Mouse (Mus musculus) forebrain, postnatal 0 days (tissue): ENCODE results near the gene Olfr26. TPM values are rescaled to one million over a fixed set of nuclear protein-coding genes. Genes with fewer than 3 reads are reported as not detected.
"Not testable (repeated sequence)": the region's sequence is repeated elsewhere in the genome, so short reads cannot be mapped to it uniquely, and the experiment has no call there.

ENCODE experiments used
- ATAC-seq: fragments of 200-750 bp; cut with Nextera tagmentation; 2 replicates; pipeline ENCODE4 v1.8.0; 2017; ENCODE audit warnings: mild to moderate bottlenecking, moderate library complexity
- DNase-seq: peaks from one replicate; pipeline ENCODE4 v3.0.0-alpha.2; 2015
- H3K27ac ChIP-seq: fragments of 300-500 bp; sonication (generic); 2 replicates; pipeline ENCODE4 v1.5.1; 2014; ENCODE audit warnings: low read depth, mild to moderate bottlenecking, antibody characterized with exemption, low read length, moderate library complexity, mixed read lengths
- H3K27me3 ChIP-seq: fragments of 300-500 bp; sonication (generic); 2 replicates; pipeline ENCODE4 v1.6.1; 2014; ENCODE audit warnings: mild to moderate bottlenecking, low read length, mixed read lengths; ENCODE audit not compliant: insufficient read depth
- H3K36me3 ChIP-seq: fragments of 300-500 bp; sonication (generic); 2 replicates; pipeline ENCODE4 v1.6.1; 2014; ENCODE audit warnings: mild to moderate bottlenecking, moderate library complexity; ENCODE audit not compliant: insufficient read depth
- H3K4me1 ChIP-seq: fragments of 300-500 bp; sonication (generic); 2 replicates; pipeline ENCODE4 v1.6.1; 2014; ENCODE audit warnings: antibody characterized with exemption; ENCODE audit not compliant: insufficient read depth
- H3K4me2 ChIP-seq: fragments of 300-500 bp; sonication (generic); 2 replicates; pipeline ENCODE4 v1.6.1; 2014; ENCODE audit warnings: low read depth, mild to moderate bottlenecking, moderate library complexity
- H3K4me3 ChIP-seq: fragments of 300-500 bp; sonication (generic); 2 replicates; pipeline ENCODE4 v1.5.1; 2014; ENCODE audit warnings: low read depth, low read length, mixed read lengths
- H3K9ac ChIP-seq: fragments of 300-500 bp; sonication (generic); 2 replicates; pipeline ENCODE4 v1.6.1; 2014; ENCODE audit warnings: mild to moderate bottlenecking
- H3K9me3 ChIP-seq: fragments of 300-500 bp; sonication (generic); 2 replicates; pipeline ENCODE4 v1.6.1; 2016; ENCODE audit warnings: low read length
- CTCF ChIP-seq: sonication (generic); IDR thresholded peaks from 2 replicates; pipeline ENCODE4 v1.5.1; 2016; ENCODE audit warnings: antibody characterized with exemption, control low read depth, low read depth
- WGBS: fragments of 180-500 bp; shearing (Covaris S2); extraction: QIAGEN DNeasy Blood & Tissue Kit; methylation state at CpG from one replicate; pipeline ENCODE4 v1.1.7; 2014; 5-methylcytosine and 5-hydroxymethylcytosine counted together
- polyA plus RNA-seq: library from polyadenylated mRNA; unstranded; fragments of >200 nt; fragmentation: Nextera tagmentation; extraction: Ambion mirVana; gene quantifications from 2 replicates; pipeline ENCODE4 v1.2.1, GENCODE M21; 2015
- total RNA-seq: library from RNA; depleted of rRNA; stranded (reverse); fragments of >200 nt; gene quantifications from 2 replicates; pipeline ENCODE4 v1.2.3, GENCODE M21; 2014; rRNA removed

The Olfr26 gene
- not detected in 2 replicates for total RNA-seq
- polyA plus RNA-seq = not detected in 2 replicates

DNA sequence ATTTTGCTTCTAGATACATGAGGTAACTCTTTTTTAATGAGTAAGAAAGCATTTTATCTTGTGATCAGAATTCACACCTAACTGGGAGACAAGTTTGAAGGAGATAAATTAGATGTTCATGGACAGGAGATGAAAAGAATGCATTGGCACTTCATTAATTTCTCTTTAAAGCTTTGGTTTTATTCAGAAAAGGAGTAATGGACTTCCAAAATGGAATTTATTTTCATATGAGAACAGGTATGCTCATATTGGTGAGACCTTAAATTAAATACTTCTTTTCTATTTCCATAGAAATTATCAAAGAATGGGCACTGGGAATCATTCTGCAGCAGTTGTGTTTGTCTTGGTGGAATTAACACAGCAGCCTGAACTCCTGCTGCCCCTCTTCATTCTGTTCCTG, at the start of gene Olfr26:
Gene Olfr26 (plus strand): TSS at position 301 of the 400 bp plus-strand sequence.
- TF ChIP-seq CTCF = no peak
- no peak for ATAC-seq
- Histone ChIP-seq H3K9me3 (no peaks in the 10 kb centered on the region), H3K36me3 (no peaks in the 10 kb centered on the region), H3K4me2 (no peak within 1 kb of the TSS), H3K27ac (no peak within 1 kb of the TSS), H3K4me3 (no peak within 1 kb of the TSS), H3K9ac (no peak within 1 kb of the TSS), H3K27me3 (no peaks in the 10 kb centered on the region), H3K4me1 (no peaks in the 10 kb centered on the region)
- no peak for DNase-seq

DNA sequence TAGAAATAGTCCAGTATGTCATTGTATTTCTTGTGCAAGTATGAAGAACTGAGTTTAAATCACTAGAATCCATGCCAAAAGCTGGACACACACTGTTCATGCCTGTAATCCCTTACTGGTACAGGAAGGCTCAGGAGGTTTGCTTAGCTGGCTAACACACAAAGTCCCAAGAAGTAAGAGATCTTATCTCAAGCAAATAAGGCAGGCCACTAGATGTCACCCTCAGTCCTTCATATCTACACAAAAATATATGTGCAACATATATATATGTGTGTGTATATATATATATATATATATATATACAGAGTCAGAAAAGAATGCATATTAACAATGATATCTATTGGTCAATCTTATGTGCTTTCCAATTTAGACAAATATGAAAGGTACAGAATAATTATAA, 49.2 kb upstream of the Olfr26 start:
- no peak overlapping the region for H3K4me2 ChIP-seq
- H3K4me3 ChIP-seq = no peak overlapping the region
- no peaks in the 10 kb centered on the region for H3K36me3 ChIP-seq
- H3K4me1 ChIP-seq = no peaks in the 10 kb centered on the region
- no peak overlapping the region for H3K27ac ChIP-seq
- peak; percentile 51 for TF ChIP-seq CTCF
- no peaks in the 10 kb centered on the region for H3K9me3 ChIP-seq
- H3K27me3 ChIP-seq = no peaks in the 10 kb centered on the region
- DNase-seq = peak; percentile 52
- H3K9ac ChIP-seq = no peak overlapping the region
- no peak for ATAC-seq

DNA sequence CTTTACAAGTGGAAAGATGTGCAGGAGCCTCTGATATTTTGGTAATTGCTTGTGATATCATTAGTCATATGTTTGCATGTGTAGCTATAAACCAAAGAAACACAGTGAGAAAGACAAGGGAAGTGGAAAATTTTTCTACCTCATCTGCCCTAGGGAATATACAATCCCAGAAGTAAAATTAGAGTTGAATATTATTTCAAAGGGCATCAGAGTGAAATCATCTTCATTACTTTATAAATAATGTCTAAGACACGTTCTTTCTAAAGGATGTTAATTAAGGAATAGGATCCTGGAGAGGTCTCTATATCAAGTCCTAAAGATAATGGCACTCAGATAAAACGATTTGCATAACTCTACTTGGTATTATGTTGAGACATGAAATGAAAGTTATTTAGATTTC, 40.5 kb upstream of the Olfr26 start, which contains the start of gene Olfr922:
Gene Olfr922 (plus strand): TSS at position 301 of the 400 bp plus-strand sequence.
- H3K4me2 ChIP-seq = no peak within 1 kb of the TSS
- no peak for TF ChIP-seq CTCF
- DNase-seq (no peak), ATAC-seq (no peak)
- H3K4me1 ChIP-seq = no peaks in the 10 kb centered on the region
- no peaks in the 10 kb centered on the region for H3K27me3 ChIP-seq
- H3K27ac ChIP-seq = no peak within 1 kb of the TSS
- WGBS = 68% methylated on average over 2 of the region's 2 CpGs
- H3K4me3 ChIP-seq = no peak within 1 kb of the TSS
- no peaks in the 10 kb centered on the region for H3K9me3 ChIP-seq
- H3K9ac ChIP-seq = no peak within 1 kb of the TSS
- no peaks in the 10 kb centered on the region for H3K36me3 ChIP-seq

DNA sequence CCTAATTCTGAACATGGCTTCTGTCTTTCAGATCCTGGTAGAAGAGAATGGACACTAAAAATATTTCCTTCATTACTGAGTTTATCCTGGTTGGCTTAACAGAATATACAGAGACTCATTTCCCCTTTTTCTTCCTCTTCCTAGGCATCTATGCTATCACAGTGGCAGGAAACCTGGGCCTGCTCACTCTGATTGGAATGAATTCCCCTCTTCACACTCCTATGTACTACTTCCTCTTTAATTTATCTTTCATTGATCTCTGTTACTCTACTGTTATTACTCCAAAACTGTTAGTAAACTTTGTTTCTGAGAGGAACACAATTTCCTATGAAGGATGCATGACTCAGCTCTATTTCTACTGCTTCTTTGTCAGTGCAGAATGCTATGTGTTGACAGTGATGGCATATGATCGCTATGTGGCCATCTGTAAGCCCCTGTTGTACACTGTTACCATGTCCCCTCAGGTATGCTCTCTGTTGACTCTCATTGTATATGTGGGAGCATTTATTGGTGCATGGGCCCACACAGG, 39.3 kb upstream of the Olfr26 start:
- no peak for DNase-seq
- Histone ChIP-seq H3K36me3 (no peaks in the 10 kb centered on the region), H3K4me2 (no peak overlapping the region), H3K9ac (no peak overlapping the region), H3K4me3 (no peak overlapping the region), H3K27me3 (no peaks in the 10 kb centered on the region), H3K27ac (no peak overlapping the region), H3K4me1 (no peaks in the 10 kb centered on the region), H3K9me3 (no peaks in the 10 kb centered on the region)
- WGBS = 74% methylated on average over 1 of the region's 1 CpGs
- TF ChIP-seq CTCF = no peak
- ATAC-seq = no peak

DNA sequence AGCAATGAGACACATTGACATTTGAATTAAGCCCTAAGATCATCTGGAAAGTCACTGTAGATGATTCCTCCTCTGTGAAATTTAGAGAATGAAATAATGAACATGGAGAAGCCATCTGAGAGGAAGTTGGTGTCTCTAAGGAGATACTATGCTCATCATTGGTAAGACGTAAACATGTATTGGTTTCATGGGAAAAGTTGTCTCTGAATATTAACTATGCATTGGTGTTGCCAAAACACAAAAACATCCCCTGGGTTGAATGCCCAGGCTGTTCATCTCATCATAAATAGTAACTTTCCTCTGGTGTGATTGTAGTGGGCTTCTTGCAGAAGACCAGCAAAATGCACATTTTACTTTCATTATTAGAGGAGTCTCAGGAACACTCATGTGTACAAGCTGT, 28.6 kb upstream of the Olfr26 start, which contains the start of gene Olfr923:
Gene Olfr923 (plus strand): TSS at position 301 of the 400 bp plus-strand sequence.
- Histone ChIP-seq H3K27me3 (no peaks in the 10 kb centered on the region), H3K4me1 (no peaks in the 10 kb centered on the region), H3K9me3 (no peaks in the 10 kb centered on the region), H3K4me3 (no peak within 1 kb of the TSS), H3K36me3 (no peaks in the 10 kb centered on the region), H3K27ac (no peak within 1 kb of the TSS), H3K9ac (no peak within 1 kb of the TSS), H3K4me2 (no peak within 1 kb of the TSS)
- no peak for DNase-seq
- WGBS = 93% methylated on average over 1 of the region's 1 CpGs
- no peak for TF ChIP-seq CTCF
- no peak for ATAC-seq

DNA sequence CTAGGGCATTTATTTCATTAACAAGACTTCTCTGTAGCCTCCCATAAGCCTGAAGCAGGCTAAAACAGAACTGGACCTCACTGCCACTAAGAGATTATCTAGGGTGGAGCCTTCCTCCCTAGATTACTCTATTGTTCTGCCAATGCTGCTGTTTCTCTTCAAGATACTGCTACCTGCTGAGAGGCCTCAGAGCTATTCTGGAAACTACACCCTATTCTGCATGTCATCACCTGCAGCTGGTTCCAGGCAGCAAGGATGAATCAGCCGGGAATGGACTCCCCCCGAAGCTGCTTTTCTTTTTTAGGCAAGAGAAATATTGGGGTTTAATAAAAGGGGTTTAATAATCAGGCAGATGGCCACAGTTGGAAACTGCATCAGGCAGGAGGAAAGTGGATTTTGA, 21.8 kb upstream of the Olfr26 start:
- no peaks in the 10 kb centered on the region for H3K36me3 ChIP-seq
- no peak for DNase-seq
- no peaks in the 10 kb centered on the region for H3K27me3 ChIP-seq
- no peak overlapping the region for H3K9ac ChIP-seq
- TF ChIP-seq CTCF = no peak
- no peak overlapping the region for H3K27ac ChIP-seq
- no peak overlapping the region for H3K4me2 ChIP-seq
- no peaks in the 10 kb centered on the region for H3K4me1 ChIP-seq
- 74% methylated on average over 2 of the region's 2 CpGs for WGBS
- no peak for ATAC-seq
- H3K4me3 ChIP-seq = no peak overlapping the region
- no peaks in the 10 kb centered on the region for H3K9me3 ChIP-seq

DNA sequence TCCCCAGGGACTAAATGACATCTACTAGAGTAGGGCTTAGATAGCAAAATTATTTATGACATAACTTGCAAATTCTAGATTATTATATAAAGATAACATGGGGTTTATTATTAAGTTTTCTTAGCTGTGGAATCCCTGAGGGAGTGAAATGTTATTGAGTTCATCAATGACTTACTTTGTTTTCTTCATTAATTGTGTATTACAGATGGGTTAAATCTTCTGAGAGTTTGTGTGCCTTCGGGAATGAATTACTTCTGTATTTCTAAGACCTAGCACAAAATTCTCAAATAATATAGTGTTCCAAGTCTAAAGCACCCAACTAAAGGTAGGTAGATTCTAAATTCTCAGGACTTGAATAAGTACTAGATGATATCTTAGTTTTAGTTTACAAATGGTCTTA, 10.7 kb upstream of the Olfr26 start, which contains the start of gene Olfr924:
Gene Olfr924 (plus strand): TSS at position 301 of the 400 bp plus-strand sequence.
- no peaks in the 10 kb centered on the region for H3K36me3 ChIP-seq
- 98% methylated on average over 1 of the region's 1 CpGs for WGBS
- DNase-seq = no peak
- H3K4me2 ChIP-seq = no peak within 1 kb of the TSS
- no peak within 1 kb of the TSS for H3K9ac ChIP-seq
- no peak for TF ChIP-seq CTCF
- H3K27me3 ChIP-seq = no peaks in the 10 kb centered on the region
- H3K4me1 ChIP-seq = no peaks in the 10 kb centered on the region
- no peak within 1 kb of the TSS for H3K4me3 ChIP-seq
- no peaks in the 10 kb centered on the region for H3K9me3 ChIP-seq
- H3K27ac ChIP-seq = no peak within 1 kb of the TSS
- no peak for ATAC-seq

DNA sequence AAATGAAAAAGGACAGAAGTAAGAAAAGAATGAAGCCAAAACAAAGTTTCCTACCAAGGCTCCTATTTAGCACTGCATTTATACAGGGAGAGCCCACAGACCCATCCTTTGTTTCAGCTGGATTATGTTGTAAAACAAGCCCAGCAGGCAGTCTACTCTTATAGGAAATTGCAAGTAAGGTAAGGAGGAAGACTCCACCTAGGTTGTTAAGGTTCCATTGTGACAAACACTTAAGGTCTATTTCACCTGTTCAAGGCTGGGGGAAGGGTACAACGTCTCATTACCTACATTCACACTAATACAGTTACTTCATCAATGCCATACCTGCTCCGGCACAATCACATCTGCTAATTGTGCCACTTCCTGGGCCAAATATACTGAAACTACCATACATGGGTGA, 20.0 kb downstream of the Olfr26 start:
- not testable (repeated sequence) for ATAC-seq, H3K36me3 ChIP-seq, H3K9ac ChIP-seq, H3K4me2 ChIP-seq, H3K4me1 ChIP-seq, DNase-seq, H3K27me3 ChIP-seq, H3K4me3 ChIP-seq, H3K27ac ChIP-seq, H3K9me3 ChIP-seq
- 62% methylated on average over 2 of the region's 2 CpGs for WGBS
